Mouse (Mus musculus): Measurements from ENCODE around the gene Derl2. TPM values are rescaled to one million over a fixed set of nuclear protein-coding genes. Genes with fewer than 3 reads are reported as not detected.

Gene Derl2
- polyA plus RNA-seq, 1 experiment from 2014 or later, result 42.6 TPM

- Histone ChIP-seq H3K4me3 (ENCODE audit: low read depth, low read length) (peak within 1 kb of the TSS; percentile 84), H3K27ac (ENCODE audit: low read length) (peak within 1 kb of the TSS; percentile 48; the same call in 1 of the 2 replicates), H3K27me3 (ENCODE audit: control insufficient read depth, insufficient read depth, low read length) (no peaks in the 10 kb centered on the region), H3K4me1 (ENCODE audit: control insufficient read depth, insufficient read depth, low read length) (peaks cover 14% of the 10 kb centered on the region), H3K4me2 (replicated peaks; ENCODE audit: low read depth, low read length) (peak within 1 kb of the TSS; percentile 72), H3K9me3 (ENCODE audit: control insufficient read depth, low read depth, low read length) (no peaks in the 10 kb centered on the region), H3K36me3 (ENCODE audit: control insufficient read depth, insufficient read depth, low read length) (peaks cover 6% of the 10 kb centered on the region; the same call in 1 of the 2 replicates), H3K9ac (replicated peaks; ENCODE audit: low read depth, low read length) (peak within 1 kb of the TSS; percentile 52)
- peak; percentile 96 for ATAC-seq (ENCODE audit: insufficient number of reproducible peaks, insufficient read depth, low FRiP score, low read depth)
- WGBS, result under 1% methylated on average over 35 of the region's 35 CpGs
Measured at GRCm38 (mm10) chr11:71004316-71004773, 15.3 kb downstream of the Derl2 start, which contains the start of gene Dhx33. Gene Dhx33 (minus strand): TSS chr11:71004437.

- Histone ChIP-seq H3K27ac (ENCODE audit: low read length) (peak overlapping the region; percentile 48; the same call in 1 of the 2 replicates), H3K9me3 (ENCODE audit: control insufficient read depth, low read depth, low read length) (no peaks in the 10 kb centered on the region), H3K36me3 (ENCODE audit: control insufficient read depth, insufficient read depth, low read length) (peaks cover 11% of the 10 kb centered on the region; the same call in 1 of the 2 replicates), H3K9ac (replicated peaks; ENCODE audit: low read depth, low read length) (peak overlapping the region; percentile 52), H3K4me2 (replicated peaks; ENCODE audit: low read depth, low read length) (peak overlapping the region; percentile 72), H3K4me3 (ENCODE audit: low read depth, low read length) (peak overlapping the region; percentile 84), H3K4me1 (ENCODE audit: control insufficient read depth, insufficient read depth, low read length) (peaks cover 14% of the 10 kb centered on the region), H3K27me3 (ENCODE audit: control insufficient read depth, insufficient read depth, low read length) (no peaks in the 10 kb centered on the region)
- ATAC-seq (ENCODE audit: insufficient number of reproducible peaks, insufficient read depth, low FRiP score, low read depth), result peak; percentile 64
- WGBS, result under 1% methylated on average over 49 of the region's 49 CpGs
Measured at GRCm38 (mm10) chr11:71003611-71004315, 15.9 kb downstream of the Derl2 start.

- 92% methylated on average over 4 of the region's 4 CpGs for WGBS
- no peak for ATAC-seq (ENCODE audit: insufficient number of reproducible peaks, insufficient read depth, low FRiP score, low read depth)
- H3K9me3 ChIP-seq (ENCODE audit: control insufficient read depth, low read depth, low read length), result no peaks in the 10 kb centered on the region
- no peak overlapping the region for H3K27ac ChIP-seq (ENCODE audit: low read length)
- H3K36me3 ChIP-seq (ENCODE audit: control insufficient read depth, insufficient read depth, low read length), result peaks cover 17% of the 10 kb centered on the region; the same call in 1 of the 2 replicates
- H3K9ac ChIP-seq (replicated peaks; ENCODE audit: low read depth, low read length), result no peak overlapping the region
- H3K4me1 ChIP-seq (ENCODE audit: control insufficient read depth, insufficient read depth, low read length), result peaks cover 14% of the 10 kb centered on the region
- H3K4me3 ChIP-seq (ENCODE audit: low read depth, low read length), result no peak overlapping the region
- no peak overlapping the region for H3K4me2 ChIP-seq (replicated peaks; ENCODE audit: low read depth, low read length)
- H3K27me3 ChIP-seq (ENCODE audit: control insufficient read depth, insufficient read depth, low read length), result no peaks in the 10 kb centered on the region
Measured at GRCm38 (mm10) chr11:71001167-71001566, 18.5 kb downstream of the Derl2 start.

- Histone ChIP-seq H3K4me2 (replicated peaks; ENCODE audit: low read depth, low read length) (peak within 1 kb of the TSS; percentile 78), H3K9ac (replicated peaks; ENCODE audit: low read depth, low read length) (peak within 1 kb of the TSS; percentile 87), H3K4me3 (ENCODE audit: low read depth, low read length) (peak within 1 kb of the TSS; percentile 99), H3K36me3 (ENCODE audit: control insufficient read depth, insufficient read depth, low read length) (peaks cover 56% of the 10 kb centered on the region), H3K4me1 (ENCODE audit: control insufficient read depth, insufficient read depth, low read length) (peaks cover 7% of the 10 kb centered on the region; the same call in 1 of the 2 replicates), H3K27ac (ENCODE audit: low read length) (no peak within 1 kb of the TSS), H3K9me3 (ENCODE audit: control insufficient read depth, low read depth, low read length) (no peaks in the 10 kb centered on the region), H3K27me3 (ENCODE audit: control insufficient read depth, insufficient read depth, low read length) (no peaks in the 10 kb centered on the region)
- peak; percentile 93 for ATAC-seq (ENCODE audit: insufficient number of reproducible peaks, insufficient read depth, low FRiP score, low read depth)
- WGBS, result under 1% methylated on average over 61 of the region's 64 CpGs
Measured at GRCm38 (mm10) chr11:70982557-70983228, 36.9 kb downstream of the Derl2 start, which contains the start of gene C1qbp. Gene C1qbp (minus strand): TSS chr11:70983026.

GRCm38 (mm10) chr11:70982030-70982429 lies 37.6 kb downstream of the Derl2 start:
- Histone ChIP-seq H3K4me2 (replicated peaks; ENCODE audit: low read depth, low read length) (peak overlapping the region; percentile 78), H3K9ac (replicated peaks; ENCODE audit: low read depth, low read length) (peak overlapping the region; percentile 87), H3K9me3 (ENCODE audit: control insufficient read depth, low read depth, low read length) (no peaks in the 10 kb centered on the region), H3K4me1 (ENCODE audit: control insufficient read depth, insufficient read depth, low read length) (peaks cover 7% of the 10 kb centered on the region; the same call in 1 of the 2 replicates), H3K27ac (ENCODE audit: low read length) (no peak overlapping the region), H3K27me3 (ENCODE audit: control insufficient read depth, insufficient read depth, low read length) (no peaks in the 10 kb centered on the region), H3K4me3 (ENCODE audit: low read depth, low read length) (peak overlapping the region; percentile 99), H3K36me3 (ENCODE audit: control insufficient read depth, insufficient read depth, low read length) (peaks cover 56% of the 10 kb centered on the region)
- no peak for ATAC-seq (ENCODE audit: insufficient number of reproducible peaks, insufficient read depth, low FRiP score, low read depth)
- WGBS, result 11% methylated on average over 12 of the region's 12 CpGs

- no peak overlapping the region for H3K4me3 ChIP-seq (ENCODE audit: low read depth, low read length)
- WGBS, result 92% methylated on average over 14 of the region's 14 CpGs
- H3K27ac ChIP-seq (ENCODE audit: low read length), result no peak overlapping the region
- H3K4me1 ChIP-seq (ENCODE audit: control insufficient read depth, insufficient read depth, low read length), result peaks cover 7% of the 10 kb centered on the region; the same call in 1 of the 2 replicates
- H3K27me3 ChIP-seq (ENCODE audit: control insufficient read depth, insufficient read depth, low read length), result no peaks in the 10 kb centered on the region
- no peak overlapping the region for H3K4me2 ChIP-seq (replicated peaks; ENCODE audit: low read depth, low read length)
- no peaks in the 10 kb centered on the region for H3K9me3 ChIP-seq (ENCODE audit: control insufficient read depth, low read depth, low read length)
- peaks cover 54% of the 10 kb centered on the region for H3K36me3 ChIP-seq (ENCODE audit: control insufficient read depth, insufficient read depth, low read length)
- no peak overlapping the region for H3K9ac ChIP-seq (replicated peaks; ENCODE audit: low read depth, low read length)
- ATAC-seq (ENCODE audit: insufficient number of reproducible peaks, insufficient read depth, low FRiP score, low read depth), result no peak
Measured at GRCm38 (mm10) chr11:70980751-70981510, 38.7 kb downstream of the Derl2 start.

- no peak overlapping the region for H3K9ac ChIP-seq (replicated peaks; ENCODE audit: low read depth, low read length)
- no peak overlapping the region for H3K4me3 ChIP-seq (ENCODE audit: low read depth, low read length)
- no peak for ATAC-seq (ENCODE audit: insufficient number of reproducible peaks, insufficient read depth, low FRiP score, low read depth)
- H3K4me1 ChIP-seq (ENCODE audit: control insufficient read depth, insufficient read depth, low read length), result peaks cover 7% of the 10 kb centered on the region; the same call in 1 of the 2 replicates
- no peaks in the 10 kb centered on the region for H3K9me3 ChIP-seq (ENCODE audit: control insufficient read depth, low read depth, low read length)
- peaks cover 50% of the 10 kb centered on the region for H3K36me3 ChIP-seq (ENCODE audit: control insufficient read depth, insufficient read depth, low read length)
- no peak overlapping the region for H3K4me2 ChIP-seq (replicated peaks; ENCODE audit: low read depth, low read length)
- H3K27ac ChIP-seq (ENCODE audit: low read length), result no peak overlapping the region
- no peaks in the 10 kb centered on the region for H3K27me3 ChIP-seq (ENCODE audit: control insufficient read depth, insufficient read depth, low read length)
- 90% methylated on average over 6 of the region's 6 CpGs for WGBS
Measured at GRCm38 (mm10) chr11:70980232-70980631, 39.4 kb downstream of the Derl2 start.

- Histone ChIP-seq H3K4me1 (ENCODE audit: control insufficient read depth, insufficient read depth, low read length) (peaks cover 7% of the 10 kb centered on the region; the same call in 1 of the 2 replicates), H3K9me3 (ENCODE audit: control insufficient read depth, low read depth, low read length) (no peaks in the 10 kb centered on the region), H3K4me3 (ENCODE audit: low read depth, low read length) (no peak overlapping the region), H3K36me3 (ENCODE audit: control insufficient read depth, insufficient read depth, low read length) (peaks cover 65% of the 10 kb centered on the region), H3K27me3 (ENCODE audit: control insufficient read depth, insufficient read depth, low read length) (no peaks in the 10 kb centered on the region), H3K9ac (replicated peaks; ENCODE audit: low read depth, low read length) (no peak overlapping the region), H3K4me2 (replicated peaks; ENCODE audit: low read depth, low read length) (no peak overlapping the region), H3K27ac (ENCODE audit: low read length) (no peak overlapping the region)
- ATAC-seq (ENCODE audit: insufficient number of reproducible peaks, insufficient read depth, low FRiP score, low read depth), result no peak
- 85% methylated on average over 6 of the region's 6 CpGs for WGBS
Measured at GRCm38 (mm10) chr11:70977293-70977692, 42.3 kb downstream of the Derl2 start.

Data from stomach, embryonic 14.5 days (tissue).